Mouse (Mus musculus) E14TG2a.4 (cell line): Measurements from ENCODE around the gene Pfn1.
A peak's percentile ranks its signal among the peaks of the same experiment; 100 is the strongest.

ENCODE experiments used
- H3K27me3 ChIP-seq: 2 replicates; pipeline ENCODE4 v1.6.1; 2014; ENCODE audit warnings: low read length, control low read depth; ENCODE audit not compliant: insufficient read depth
- H3K36me3 ChIP-seq: 2 replicates; pipeline ENCODE4 v1.6.1; 2014; ENCODE audit warnings: low read length, control low read depth; ENCODE audit not compliant: insufficient read depth
- H3K4me1 ChIP-seq: replicated peaks from 2 replicates; pipeline ENCODE4 v1.6.1; 2014; ENCODE audit warnings: low read depth, low read length, control low read depth
- H3K4me3 ChIP-seq: replicated peaks from 2 replicates; pipeline ENCODE4 v1.5.1; 2014; ENCODE audit warnings: mild to moderate bottlenecking, low read length
- H3K9me3 ChIP-seq: 2 replicates; pipeline ENCODE4 v1.6.1; 2014; ENCODE audit warnings: low read length, control low read depth
- CTCF ChIP-seq: conservative IDR thresholded peaks from 2 replicates; pipeline ENCODE4 v1.5.1; 2014; ENCODE audit warnings: low read length
- NANOG ChIP-seq: IDR thresholded peaks from 2 replicates; pipeline ENCODE4 v1.6.1; 2014; ENCODE audit warnings: borderline replicate concordance, low read length, mixed read lengths
- POU5F1 ChIP-seq: IDR thresholded peaks from 2 replicates; pipeline ENCODE4 v1.6.1; 2014; ENCODE audit warnings: low read length, borderline replicate concordance

The Pfn1 gene

DNA sequence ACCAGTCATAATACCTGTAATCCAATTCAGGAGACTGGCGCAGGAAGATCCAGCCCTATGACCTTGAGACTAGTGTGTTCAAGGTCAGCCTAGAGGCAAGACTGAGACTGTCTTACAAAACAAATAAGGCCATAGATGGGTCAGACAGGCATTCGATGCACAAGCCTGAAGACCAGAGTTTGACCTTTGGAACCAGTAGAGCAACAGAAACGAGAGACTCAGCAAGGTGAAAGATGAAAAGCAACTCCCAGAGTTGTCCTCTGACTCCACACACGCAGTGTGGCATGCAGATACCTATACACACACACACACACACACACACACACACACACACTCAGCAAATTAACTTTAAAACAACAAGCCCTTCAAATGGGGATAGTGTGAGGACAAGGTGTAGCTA is 27.6 kb downstream of the Pfn1 start:
- TF ChIP-seq POU5F1: no peak
- TF ChIP-seq NANOG: no peak
- TF ChIP-seq CTCF: no peak
- no peaks in the 10 kb centered on the region for H3K36me3 ChIP-seq
- H3K9me3 ChIP-seq: no peaks in the 10 kb centered on the region
- no peaks in the 10 kb centered on the region for H3K27me3 ChIP-seq
- no peak overlapping the region for H3K4me3 ChIP-seq
- H3K4me1 ChIP-seq: peaks cover 38% of the 10 kb centered on the region

DNA sequence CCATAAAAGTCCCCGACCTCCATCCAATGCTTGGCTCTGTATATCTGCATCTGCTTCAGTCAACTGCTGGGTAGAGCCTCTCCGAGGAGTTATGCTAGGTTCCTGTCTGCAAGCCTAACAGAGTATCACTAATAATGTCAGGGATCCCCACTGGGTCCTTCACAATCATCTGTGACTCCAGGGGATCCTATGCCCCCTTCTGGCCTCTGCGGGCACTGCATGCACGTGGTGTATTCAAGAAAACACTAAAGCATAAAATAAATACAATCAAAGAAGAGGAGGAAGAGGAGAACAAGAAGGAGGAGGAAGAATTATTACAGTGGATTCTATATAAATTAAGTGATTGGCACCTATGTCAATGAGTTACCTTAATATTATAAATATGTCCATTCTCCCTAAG is 29.0 kb downstream of the Pfn1 start:
- peaks cover 42% of the 10 kb centered on the region for H3K4me1 ChIP-seq
- TF ChIP-seq POU5F1: no peak
- peak; percentile 92 for TF ChIP-seq CTCF
- TF ChIP-seq NANOG: no peak
- H3K9me3 ChIP-seq: no peaks in the 10 kb centered on the region
- no peaks in the 10 kb centered on the region for H3K36me3 ChIP-seq
- no peaks in the 10 kb centered on the region for H3K27me3 ChIP-seq
- no peak overlapping the region for H3K4me3 ChIP-seq

DNA sequence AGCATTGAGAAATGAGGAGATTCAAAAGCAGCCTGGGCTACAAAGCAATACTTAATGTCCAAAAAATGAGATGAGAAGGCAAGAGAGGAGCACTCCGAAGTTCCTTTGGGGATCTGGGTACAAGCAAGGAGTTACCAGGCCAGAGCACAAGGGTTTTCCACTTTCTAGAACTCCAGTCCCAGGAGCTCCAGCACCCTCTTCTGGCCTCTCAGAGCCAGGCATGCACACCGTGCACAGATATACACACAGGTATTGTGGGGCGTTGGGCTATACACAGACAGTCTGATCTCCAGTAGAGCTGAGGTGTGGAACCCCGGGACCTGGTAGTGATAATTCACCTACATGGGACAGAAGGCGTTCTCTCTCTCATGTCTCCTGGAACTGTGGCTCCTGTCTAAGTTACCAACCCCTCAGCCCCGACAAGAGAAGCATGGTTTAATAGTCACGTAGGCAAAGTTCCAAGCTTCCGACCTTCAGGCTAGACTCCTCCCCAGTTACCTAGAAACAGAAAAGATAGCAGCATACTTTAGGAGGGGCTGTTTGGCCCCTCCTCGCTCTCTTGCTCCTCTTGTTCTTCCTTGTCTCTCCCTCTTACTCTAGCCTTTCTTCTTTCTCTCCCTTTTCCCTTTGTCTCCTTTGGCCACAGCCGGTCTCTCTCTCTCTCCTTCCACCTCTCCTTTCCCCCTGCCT is 31.2 kb downstream of the Pfn1 start:
- Histone ChIP-seq H3K4me1 (peaks cover 42% of the 10 kb centered on the region), H3K36me3 (no peaks in the 10 kb centered on the region), H3K9me3 (no peaks in the 10 kb centered on the region), H3K27me3 (peaks cover 10% of the 10 kb centered on the region), H3K4me3 (no peak overlapping the region; the same call in 1 of the 2 replicates)
- TF ChIP-seq NANOG: no peak
- TF ChIP-seq POU5F1: no peak
- TF ChIP-seq CTCF: peak; percentile 52

DNA sequence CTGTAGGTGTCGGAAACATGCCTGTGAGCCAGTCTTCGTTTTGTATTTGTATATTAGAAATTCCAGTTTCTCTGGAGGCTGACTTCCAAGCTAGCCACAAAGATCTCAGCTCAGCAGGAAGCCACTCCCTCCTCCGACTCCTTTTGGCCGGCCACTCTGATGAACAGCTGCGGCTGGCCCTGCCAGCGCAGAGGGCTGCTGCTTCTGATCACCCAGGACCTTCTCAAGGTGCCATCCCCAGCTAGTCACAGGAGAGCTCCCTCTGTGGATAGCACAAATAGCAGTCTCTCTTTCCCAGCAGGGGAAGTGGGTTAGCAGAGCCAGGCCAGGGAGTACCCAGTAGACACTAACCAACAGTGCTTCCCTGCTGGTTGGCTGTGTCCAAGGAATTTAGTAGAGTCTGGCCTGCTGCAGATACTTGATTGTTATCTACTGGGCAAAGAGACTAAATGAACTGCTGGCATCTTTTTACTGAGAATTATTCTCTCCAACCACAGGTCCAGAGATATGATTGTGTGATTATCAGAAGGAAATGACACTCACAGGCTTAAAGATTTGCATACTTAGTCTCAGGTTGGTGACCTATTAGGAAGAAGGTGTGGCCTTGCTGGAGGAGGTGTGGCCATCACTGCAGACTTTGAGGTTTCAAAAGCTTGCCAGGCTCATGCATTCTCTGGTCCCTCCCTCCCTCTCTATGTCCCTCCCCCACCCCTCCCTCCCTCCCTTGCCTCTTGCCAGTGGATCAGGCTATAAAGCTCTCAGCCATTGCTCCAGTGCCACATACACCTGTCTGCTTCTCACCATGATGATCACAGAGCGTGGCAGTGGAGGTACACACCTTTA is 32.3 kb downstream of the Pfn1 start:
- Histone ChIP-seq H3K9me3 (no peaks in the 10 kb centered on the region), H3K27me3 (peaks cover 20% of the 10 kb centered on the region), H3K4me1 (peaks cover 51% of the 10 kb centered on the region), H3K36me3 (no peaks in the 10 kb centered on the region), H3K4me3 (no peak overlapping the region)
- TF ChIP-seq POU5F1 (no peak), CTCF (no peak), NANOG (no peak)

DNA sequence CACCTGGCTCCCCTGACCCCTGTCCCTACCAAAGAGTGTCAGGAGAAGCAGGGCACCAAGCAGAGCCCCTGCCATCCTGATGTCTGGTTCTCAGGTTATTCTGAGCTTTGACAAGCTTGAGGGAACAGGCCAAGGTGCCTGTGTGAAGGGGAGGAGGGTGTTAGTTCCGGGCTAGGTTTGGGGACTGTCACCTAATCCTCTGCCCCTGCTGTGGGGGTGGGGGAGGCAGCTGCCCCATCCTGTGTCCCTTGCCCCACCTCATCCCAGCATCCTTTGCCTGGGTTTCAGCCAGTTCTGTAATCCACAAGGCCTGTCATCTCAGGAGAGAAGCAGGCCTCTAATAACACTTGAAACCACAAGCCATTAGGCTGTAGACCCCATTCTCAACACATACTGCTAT is 35.3 kb downstream of the Pfn1 start, which contains the start of gene Chrne:
Chrne (minus strand) TSS at position 116 of the 400 bp plus-strand sequence.
- TF ChIP-seq CTCF (no peak), NANOG (no peak), POU5F1 (no peak)
- Histone ChIP-seq H3K4me1 (peaks cover 65% of the 10 kb centered on the region), H3K9me3 (no peaks in the 10 kb centered on the region), H3K4me3 (no peak within 1 kb of the TSS), H3K36me3 (no peaks in the 10 kb centered on the region), H3K27me3 (peaks cover 40% of the 10 kb centered on the region)

DNA sequence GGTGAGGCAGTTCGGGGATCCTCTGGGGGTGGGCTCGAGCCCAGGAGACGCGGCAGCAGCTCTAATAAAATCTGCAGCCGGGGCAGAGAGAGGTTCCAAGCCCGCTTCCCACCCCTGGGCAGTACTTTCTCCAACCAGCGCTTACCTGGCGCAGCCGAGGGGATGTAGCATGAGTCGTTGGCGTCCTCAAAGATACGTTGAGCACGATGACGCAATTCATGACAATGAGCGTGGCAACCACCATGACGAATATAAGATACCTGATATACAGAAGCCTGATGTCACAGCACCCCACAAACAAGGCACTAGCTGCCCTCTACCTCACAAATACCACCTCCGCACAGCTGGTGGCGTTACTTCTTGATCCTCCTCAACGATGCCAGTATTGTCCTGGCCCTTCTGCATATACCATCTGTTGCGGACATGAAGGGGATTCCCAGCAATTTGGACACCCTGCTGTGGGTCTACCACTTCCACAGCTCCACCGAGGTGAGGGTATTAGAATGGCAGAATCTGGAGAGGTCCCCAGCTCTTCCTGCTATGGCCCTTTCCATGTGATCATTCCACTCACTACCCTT is 38.8 kb downstream of the Pfn1 start, which contains the start of gene 4930544D05Rik:
4930544D05Rik (plus strand) TSS at position 333 of the 578 bp plus-strand sequence.
- H3K4me3 ChIP-seq: peak within 1 kb of the TSS; percentile 80
- TF ChIP-seq NANOG (no peak), POU5F1 (no peak), CTCF (no peak)
- H3K9me3 ChIP-seq: no peaks in the 10 kb centered on the region
- peaks cover 25% of the 10 kb centered on the region for H3K36me3 ChIP-seq
- peaks cover 50% of the 10 kb centered on the region for H3K4me1 ChIP-seq
- H3K27me3 ChIP-seq: peaks cover 40% of the 10 kb centered on the region

DNA sequence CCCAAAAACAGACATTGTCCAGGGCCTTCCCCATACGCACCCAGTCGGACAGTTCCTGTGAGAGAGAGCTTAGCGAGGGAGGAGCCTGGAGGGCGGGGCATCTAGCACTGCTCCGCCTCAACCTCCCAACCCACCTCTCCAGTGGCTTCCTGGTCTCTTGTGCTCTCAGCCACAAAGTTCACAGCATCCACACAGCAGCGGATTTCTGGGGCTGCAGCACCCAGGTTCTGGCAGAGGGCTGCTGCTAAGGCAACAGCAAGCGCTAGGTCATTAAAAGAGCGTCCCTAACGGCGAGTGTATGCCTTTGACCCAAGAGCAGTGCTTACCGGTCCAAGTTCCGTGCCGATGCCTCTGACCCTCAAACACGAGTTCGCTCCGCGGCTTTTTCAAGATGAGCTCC is 39.4 kb downstream of the Pfn1 start:
- Histone ChIP-seq H3K27me3 (peaks cover 40% of the 10 kb centered on the region), H3K4me3 (peak overlapping the region; percentile 80), H3K36me3 (peaks cover 29% of the 10 kb centered on the region), H3K4me1 (peaks cover 50% of the 10 kb centered on the region), H3K9me3 (no peaks in the 10 kb centered on the region)
- no peak for TF ChIP-seq POU5F1
- no peak for TF ChIP-seq CTCF

DNA sequence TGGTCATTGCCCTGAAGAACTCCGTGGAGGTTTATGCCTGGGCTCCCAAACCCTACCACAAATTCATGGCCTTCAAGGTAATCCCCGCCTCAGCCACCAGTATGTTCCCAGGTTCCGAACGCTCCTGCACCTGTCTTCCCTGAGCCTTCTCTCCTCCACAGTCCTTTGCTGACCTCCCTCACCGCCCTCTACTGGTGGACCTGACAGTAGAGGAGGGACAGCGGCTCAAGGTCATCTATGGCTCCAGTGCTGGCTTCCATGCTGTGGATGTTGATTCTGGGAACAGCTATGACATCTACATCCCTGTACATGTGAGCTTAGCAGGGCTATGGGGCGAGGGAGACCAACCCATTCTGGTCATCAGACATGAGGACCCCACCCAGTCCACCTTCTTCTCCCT is 41.9 kb downstream of the Pfn1 start:
- Histone ChIP-seq H3K36me3 (peaks cover 51% of the 10 kb centered on the region), H3K4me1 (peaks cover 65% of the 10 kb centered on the region), H3K9me3 (no peaks in the 10 kb centered on the region), H3K4me3 (no peak overlapping the region), H3K27me3 (peaks cover 23% of the 10 kb centered on the region)
- TF ChIP-seq POU5F1 (no peak), NANOG (no peak), CTCF (no peak)
